Mouse (Mus musculus): ENCODE results near the gene Cenpt. TPM values are rescaled to one million over a fixed set of nuclear protein-coding genes. Genes with fewer than 3 reads are reported as not detected.

The Cenpt gene
- total RNA-seq (2014; rRNA removed; ENCODE audit: low replicate concordance) (28.3 and 32.2 TPM in 2 replicates), polyA plus RNA-seq (2015; fragmentation: Nextera tagmentation; extraction: Ambion mirVana) (11.5 and 12.9 TPM in 2 replicates)

DNA sequence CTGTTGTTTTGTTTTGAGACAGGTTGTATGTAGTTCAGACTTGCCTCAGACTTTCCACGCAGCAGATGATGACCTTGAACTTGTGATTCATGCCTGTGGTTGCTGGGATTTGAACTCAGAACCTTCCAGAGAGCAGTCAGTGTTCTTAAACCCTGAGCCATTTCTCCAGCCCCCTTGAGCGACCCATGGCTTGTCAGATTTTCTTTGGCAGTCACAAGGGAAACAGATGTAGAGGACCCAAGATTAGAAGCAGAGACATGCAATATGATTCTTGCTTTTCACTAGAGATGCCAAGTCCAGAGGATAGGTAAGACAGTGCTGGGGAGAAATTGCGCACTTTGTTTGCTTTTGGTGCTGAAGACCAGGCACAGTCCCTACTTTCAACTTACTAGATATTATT, at the start of gene Cenpt:
Cenpt (minus strand) TSS at position 101 of the 400 bp plus-strand sequence.
- 91% methylated on average over 3 of the region's 3 CpGs for WGBS
- H3K9ac ChIP-seq (replicated peaks; ENCODE audit: low read depth, low read length) = no peak within 1 kb of the TSS
- H3K4me1 ChIP-seq (ENCODE audit: control insufficient read depth, insufficient read depth) = peaks cover 29% of the 10 kb centered on the region
- TF ChIP-seq EP300 (IDR thresholded peaks at IDR 0.05; ENCODE audit: low read depth) (no peak), CTCF (IDR thresholded peaks at IDR 0.05; ENCODE audit: low read depth) (no peak)
- H3K9me3 ChIP-seq (replicated peaks; ENCODE audit: control insufficient read depth, low read length) = no peaks in the 10 kb centered on the region
- no peak within 1 kb of the TSS for H3K27ac ChIP-seq (ENCODE audit: low read depth)
- no peaks in the 10 kb centered on the region for H3K27me3 ChIP-seq (ENCODE audit: control insufficient read depth, insufficient read depth, low read length)
- no peak within 1 kb of the TSS for H3K4me3 ChIP-seq (ENCODE audit: low read depth, low read length)
- H3K4me2 ChIP-seq (ENCODE audit: low read depth, low read length) = no peak within 1 kb of the TSS
- DNase-seq (ENCODE audit: low spot score) (no peak), ATAC-seq (ENCODE audit: insufficient read depth, low read depth) (no peak)
- peaks cover 16% of the 10 kb centered on the region for H3K36me3 ChIP-seq (replicated peaks; ENCODE audit: control insufficient read depth, insufficient read depth, low read length)

GRCm38 (mm10) chr8:105900941-105901616, 48.0 kb upstream of the Cenpt start:
- Histone ChIP-seq H3K9me3 (replicated peaks; ENCODE audit: control insufficient read depth, low read length) (no peaks in the 10 kb centered on the region), H3K4me1 (ENCODE audit: control insufficient read depth, insufficient read depth) (peaks cover 9% of the 10 kb centered on the region; the same call in 1 of the 2 replicates), H3K27ac (ENCODE audit: low read depth) (peak overlapping the region; percentile 94), H3K27me3 (ENCODE audit: control insufficient read depth, insufficient read depth, low read length) (no peaks in the 10 kb centered on the region), H3K36me3 (replicated peaks; ENCODE audit: control insufficient read depth, insufficient read depth, low read length) (no peaks in the 10 kb centered on the region), H3K9ac (replicated peaks; ENCODE audit: low read depth, low read length) (peak overlapping the region; percentile 97), H3K4me3 (ENCODE audit: low read depth, low read length) (peak overlapping the region; percentile 91), H3K4me2 (ENCODE audit: low read depth, low read length) (peak overlapping the region; percentile 76)
- 26% methylated on average over 16 of the region's 16 CpGs for WGBS
- TF ChIP-seq EP300 (IDR thresholded peaks at IDR 0.05; ENCODE audit: low read depth) (no peak), CTCF (IDR thresholded peaks at IDR 0.05; ENCODE audit: low read depth) (no peak)
- ATAC-seq (ENCODE audit: insufficient read depth, low read depth) (no peak), DNase-seq (ENCODE audit: low spot score) (no peak)

- peaks cover 9% of the 10 kb centered on the region; the same call in 1 of the 2 replicates for H3K4me1 ChIP-seq (ENCODE audit: control insufficient read depth, insufficient read depth)
- no peak for TF ChIP-seq EP300 (IDR thresholded peaks at IDR 0.05; ENCODE audit: low read depth)
Observed at GRCm38 (mm10) chr8:105900180-105900940, 47.3 kb upstream of the Cenpt start, which contains the start of gene Pskh1. Pskh1 (plus strand) TSS chr8:105900441.

DNA sequence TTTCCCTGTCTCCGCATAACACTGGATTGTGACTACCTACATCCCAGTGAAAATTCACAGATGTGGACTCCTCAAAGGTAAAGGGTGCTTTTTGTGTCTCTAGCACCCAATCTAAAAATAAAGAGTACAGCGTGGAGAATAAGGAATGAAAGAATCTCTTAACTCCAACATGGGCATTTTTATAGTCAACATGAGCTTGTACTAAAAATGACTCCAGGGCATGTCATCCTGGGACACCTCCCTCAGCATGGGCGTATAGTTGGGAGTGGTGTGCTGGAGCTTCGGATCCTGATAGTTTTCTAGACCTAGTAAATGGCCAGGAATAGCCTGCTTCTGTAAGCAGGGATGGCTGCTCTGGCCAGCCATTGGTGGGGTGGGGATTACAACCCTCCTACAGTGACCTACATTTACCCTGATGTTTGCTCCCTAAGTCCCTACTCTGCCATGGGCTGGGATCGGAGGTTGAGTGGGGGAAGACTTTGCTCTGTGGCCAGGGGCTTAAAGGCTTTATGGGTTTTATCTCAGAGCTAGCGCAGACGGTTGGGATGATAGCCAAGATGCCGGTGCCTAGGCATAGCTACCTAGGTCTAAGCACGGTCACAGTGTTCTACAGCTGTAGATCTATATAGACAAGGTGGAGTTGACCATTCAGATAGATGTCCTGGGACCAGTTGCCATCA, 44.9 kb upstream of the Cenpt start:
- Histone ChIP-seq H3K27me3 (ENCODE audit: control insufficient read depth, insufficient read depth, low read length) (no peaks in the 10 kb centered on the region), H3K4me2 (ENCODE audit: low read depth, low read length) (no peak overlapping the region), H3K9ac (replicated peaks; ENCODE audit: low read depth, low read length) (no peak overlapping the region), H3K4me1 (ENCODE audit: control insufficient read depth, insufficient read depth) (peaks cover 9% of the 10 kb centered on the region; the same call in 1 of the 2 replicates), H3K27ac (ENCODE audit: low read depth) (no peak overlapping the region), H3K4me3 (ENCODE audit: low read depth, low read length) (no peak overlapping the region), H3K36me3 (replicated peaks; ENCODE audit: control insufficient read depth, insufficient read depth, low read length) (no peaks in the 10 kb centered on the region; the same call in 1 of the 2 replicates), H3K9me3 (replicated peaks; ENCODE audit: control insufficient read depth, low read length) (no peaks in the 10 kb centered on the region)
- 65% methylated on average over 9 of the region's 9 CpGs for WGBS
- TF ChIP-seq CTCF (IDR thresholded peaks at IDR 0.05; ENCODE audit: low read depth) = no peak
- TF ChIP-seq EP300 (IDR thresholded peaks at IDR 0.05; ENCODE audit: low read depth) = no peak
- no peak for ATAC-seq (ENCODE audit: insufficient read depth, low read depth)
- DNase-seq (ENCODE audit: low spot score) = no peak

More at GRCm38 (mm10) chr8:105900180-105900940, 47.3 kb upstream of the Cenpt start, which contains the start of gene Pskh1:
- H3K27me3 ChIP-seq (ENCODE audit: control insufficient read depth, insufficient read depth, low read length) = no peaks in the 10 kb centered on the region
- H3K9me3 ChIP-seq (replicated peaks; ENCODE audit: control insufficient read depth, low read length) = no peaks in the 10 kb centered on the region
- H3K36me3 ChIP-seq (replicated peaks; ENCODE audit: control insufficient read depth, insufficient read depth, low read length) = no peaks in the 10 kb centered on the region
- ATAC-seq (ENCODE audit: insufficient read depth, low read depth) (peak; percentile 96), DNase-seq (ENCODE audit: low spot score) (peak; percentile 95)
- H3K4me3 ChIP-seq (ENCODE audit: low read depth, low read length) = peak within 1 kb of the TSS; percentile 91
- peak within 1 kb of the TSS; percentile 94 for H3K27ac ChIP-seq (ENCODE audit: low read depth)
- peak within 1 kb of the TSS; percentile 97 for H3K9ac ChIP-seq (replicated peaks; ENCODE audit: low read depth, low read length)
- under 1% methylated on average over 66 of the region's 68 CpGs for WGBS
- peak within 1 kb of the TSS; percentile 76 for H3K4me2 ChIP-seq (ENCODE audit: low read depth, low read length)

DNA sequence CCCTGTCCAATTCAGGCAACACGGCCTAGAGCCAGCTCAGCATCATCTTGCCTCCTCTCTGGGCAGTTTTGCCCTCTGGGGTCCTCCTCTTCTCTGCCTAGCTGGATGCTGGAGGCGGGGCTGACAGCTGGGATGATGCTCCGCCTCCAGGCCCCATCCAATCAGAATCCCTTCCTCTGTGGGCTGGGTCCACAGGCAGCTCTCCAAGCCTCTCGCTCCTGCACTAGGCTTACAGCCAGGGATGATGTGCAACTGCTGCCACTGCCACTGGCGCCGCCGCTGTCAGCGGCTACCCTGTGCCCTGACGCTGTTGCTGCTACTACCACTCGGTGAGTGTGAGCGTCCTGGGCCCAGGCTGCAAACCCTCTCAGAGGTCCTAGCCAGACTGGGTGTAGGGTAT, 40.3 kb upstream of the Cenpt start, which contains the start of gene Nrn1l:
Nrn1l (plus strand) TSS at position 229 of the 400 bp plus-strand sequence.
- Histone ChIP-seq H3K9ac (replicated peaks; ENCODE audit: low read depth, low read length) (no peak within 1 kb of the TSS), H3K4me2 (ENCODE audit: low read depth, low read length) (no peak within 1 kb of the TSS), H3K27ac (ENCODE audit: low read depth) (no peak within 1 kb of the TSS), H3K4me3 (ENCODE audit: low read depth, low read length) (no peak within 1 kb of the TSS), H3K36me3 (replicated peaks; ENCODE audit: control insufficient read depth, insufficient read depth, low read length) (peaks cover 45% of the 10 kb centered on the region), H3K9me3 (replicated peaks; ENCODE audit: control insufficient read depth, low read length) (no peaks in the 10 kb centered on the region), H3K4me1 (ENCODE audit: control insufficient read depth, insufficient read depth) (no peaks in the 10 kb centered on the region), H3K27me3 (ENCODE audit: control insufficient read depth, insufficient read depth, low read length) (no peaks in the 10 kb centered on the region)
- peak; percentile 84 for DNase-seq (ENCODE audit: low spot score)
- TF ChIP-seq EP300 (IDR thresholded peaks at IDR 0.05; ENCODE audit: low read depth) (no peak), CTCF (IDR thresholded peaks at IDR 0.05; ENCODE audit: low read depth) (no peak)
- peak; percentile 90 for ATAC-seq (ENCODE audit: insufficient read depth, low read depth)
- WGBS = 10% methylated on average over 11 of the region's 11 CpGs
